Mouse (Mus musculus) liver, embryonic 11.5 days (tissue): Measurements from ENCODE around the gene Rnf212. TPM values are rescaled to one million over a fixed set of nuclear protein-coding genes. Genes with fewer than 3 reads are reported as not detected.

ENCODE experiments used
- ATAC-seq: fragments of 200-750 bp; cut with Nextera tagmentation; replicated peaks from 2 replicates; pipeline ENCODE4 v1.8.0; 2017; ENCODE audit warnings: moderate number of reproducible peaks, mild to moderate bottlenecking, moderate TSS enrichment, moderate library complexity; ENCODE audit not compliant: low FRiP score
- DNase-seq: peaks from one replicate; pipeline ENCODE4 v3.0.0-alpha.2; 2017; ENCODE audit warnings: low spot score
- H3K27ac ChIP-seq: fragments of 300-500 bp; sonication (generic); 2 replicates; pipeline ENCODE4 v1.5.1; 2014; ENCODE audit warnings: mild to moderate bottlenecking, low read depth, low read length, control low read depth
- H3K27me3 ChIP-seq: fragments of 300-500 bp; sonication (generic); replicated peaks from 2 replicates; pipeline ENCODE4 v1.6.1; 2014; ENCODE audit warnings: low read length, mixed read lengths; ENCODE audit not compliant: control insufficient read depth, insufficient read depth
- H3K36me3 ChIP-seq: fragments of 300-500 bp; sonication (generic); 2 replicates; pipeline ENCODE4 v1.6.1; 2014; ENCODE audit warnings: mild to moderate bottlenecking, low read length, moderate library complexity, mixed read lengths; ENCODE audit not compliant: control insufficient read depth, insufficient read depth
- H3K4me1 ChIP-seq: fragments of 300-500 bp; sonication (generic); replicated peaks from 2 replicates; pipeline ENCODE4 v1.6.1; 2014; ENCODE audit warnings: low read length, mixed read lengths; ENCODE audit not compliant: control insufficient read depth, insufficient read depth
- H3K4me2 ChIP-seq: fragments of 300-500 bp; sonication (generic); 2 replicates; pipeline ENCODE4 v1.6.1; 2014; ENCODE audit warnings: mild to moderate bottlenecking, control low read depth, moderate library complexity
- H3K4me3 ChIP-seq: fragments of 300-500 bp; sonication (generic); 2 replicates; pipeline ENCODE4 v1.5.1; 2014; ENCODE audit warnings: low read depth, low read length, control low read depth
- H3K9ac ChIP-seq: fragments of 300-500 bp; sonication (generic); 2 replicates; pipeline ENCODE4 v1.6.1; 2014; ENCODE audit warnings: low read depth, low read length, control low read depth
- H3K9me3 ChIP-seq: fragments of 300-500 bp; sonication (generic); 2 replicates; pipeline ENCODE4 v1.6.1; 2016; ENCODE audit warnings: low read length, inconsistent platforms, mixed read lengths; ENCODE audit not compliant: control insufficient read depth
- WGBS: fragments of 180-500 bp; shearing (Covaris S2); extraction: QIAGEN DNeasy Blood & Tissue Kit; methylation state at CpG from one replicate; pipeline ENCODE4 v1.1.7; 2014; 5-methylcytosine and 5-hydroxymethylcytosine counted together
- polyA plus RNA-seq: library from polyadenylated mRNA; unstranded; fragments of >200 nt; fragmentation: Nextera tagmentation; extraction: Ambion mirVana; gene quantifications from 2 replicates; pipeline ENCODE4 v1.2.1, GENCODE M21; 2014

Gene Rnf212
- polyA plus RNA-seq, 1 experiment from 2014 or later, result 2.4 TPM

DNA sequence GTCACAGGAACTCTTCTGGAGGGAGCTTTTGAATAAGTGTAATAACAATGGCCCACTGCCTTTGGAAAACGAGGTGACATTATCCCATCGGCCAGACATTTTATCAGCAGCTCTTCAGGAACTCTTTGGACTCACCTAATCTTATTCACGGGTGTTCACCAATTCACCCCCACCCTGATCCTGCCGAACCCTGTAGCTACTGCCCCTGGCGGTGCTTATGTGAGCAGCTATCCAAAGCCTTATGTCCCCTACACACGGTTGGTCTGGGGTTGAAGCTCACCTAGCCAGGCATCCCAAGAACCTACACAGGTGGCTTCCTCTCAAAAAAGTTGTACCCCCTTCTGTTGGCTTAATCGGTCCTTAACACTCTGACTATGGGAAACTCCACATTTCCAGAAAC is 55.0 kb downstream of the Rnf212 start:
- DNase-seq (no peak), ATAC-seq (peak; percentile 61)
- H3K27ac ChIP-seq, result no peak overlapping the region
- H3K4me1 ChIP-seq, result no peaks in the 10 kb centered on the region
- WGBS, result 51% methylated on average over 7 of the region's 7 CpGs
- H3K27me3 ChIP-seq, result no peaks in the 10 kb centered on the region
- H3K9me3 ChIP-seq, result no peaks in the 10 kb centered on the region
- H3K4me3 ChIP-seq, result no peak overlapping the region
- no peaks in the 10 kb centered on the region for H3K36me3 ChIP-seq
- no peak overlapping the region for H3K4me2 ChIP-seq
- H3K9ac ChIP-seq, result no peak overlapping the region

DNA sequence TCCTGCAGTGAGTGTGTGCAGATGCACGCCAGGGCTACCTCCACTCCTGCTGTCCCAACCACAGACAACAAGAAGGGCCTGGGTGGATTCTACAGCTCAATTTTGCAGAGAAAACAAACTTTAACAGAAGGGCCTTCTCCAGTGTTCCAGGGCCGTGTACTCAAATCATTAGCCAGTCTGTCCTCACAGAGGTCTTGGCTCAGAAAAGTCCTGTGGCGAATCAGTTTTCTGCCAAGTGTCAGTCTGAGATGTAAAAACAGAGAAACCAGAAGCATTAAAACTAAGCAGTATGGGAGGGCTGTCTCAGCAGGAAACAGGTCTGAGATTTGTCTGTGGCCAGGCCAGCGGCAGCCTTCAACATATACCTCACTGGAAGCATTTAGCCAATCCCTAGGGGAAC is 56.7 kb downstream of the Rnf212 start:
- Histone ChIP-seq H3K9ac (no peak overlapping the region), H3K4me3 (no peak overlapping the region)

DNA sequence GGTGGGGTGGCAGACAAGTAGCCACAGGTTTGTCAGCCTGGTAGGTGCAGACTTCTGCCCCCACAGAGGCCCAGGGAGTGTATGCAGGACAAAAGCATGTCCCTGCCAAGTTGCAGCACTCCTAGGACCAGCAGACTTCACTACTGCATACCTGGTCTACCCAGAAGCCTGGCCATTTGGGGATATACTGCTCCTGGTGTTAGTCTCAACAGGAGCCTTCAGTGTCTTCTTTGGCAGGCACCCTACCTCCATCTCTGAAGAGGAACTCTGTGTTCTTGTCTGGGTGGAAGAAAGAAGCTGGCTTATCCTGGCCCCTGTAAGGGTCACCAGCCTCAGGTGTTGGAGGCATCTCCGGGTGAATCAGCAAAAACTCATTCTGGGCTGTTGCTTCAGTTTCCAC is 58.8 kb downstream of the Rnf212 start:
- Histone ChIP-seq H3K36me3 (no peaks in the 10 kb centered on the region), H3K27ac (no peak overlapping the region), H3K4me3 (no peak overlapping the region), H3K9me3 (no peaks in the 10 kb centered on the region), H3K9ac (no peak overlapping the region), H3K4me1 (no peaks in the 10 kb centered on the region), H3K27me3 (no peaks in the 10 kb centered on the region), H3K4me2 (no peak overlapping the region)
- WGBS, result 66% methylated on average over 1 of the region's 1 CpGs
- DNase-seq (no peak), ATAC-seq (no peak)

More for the DNA sequence above, 56.7 kb downstream of the Rnf212 start:
- Histone ChIP-seq H3K9me3 (no peaks in the 10 kb centered on the region), H3K27me3 (no peaks in the 10 kb centered on the region), H3K27ac (no peak overlapping the region), H3K4me2 (no peak overlapping the region), H3K36me3 (no peaks in the 10 kb centered on the region), H3K4me1 (no peaks in the 10 kb centered on the region)
- DNase-seq (no peak), ATAC-seq (no peak)
- 63% methylated on average over 4 of the region's 4 CpGs for WGBS

DNA sequence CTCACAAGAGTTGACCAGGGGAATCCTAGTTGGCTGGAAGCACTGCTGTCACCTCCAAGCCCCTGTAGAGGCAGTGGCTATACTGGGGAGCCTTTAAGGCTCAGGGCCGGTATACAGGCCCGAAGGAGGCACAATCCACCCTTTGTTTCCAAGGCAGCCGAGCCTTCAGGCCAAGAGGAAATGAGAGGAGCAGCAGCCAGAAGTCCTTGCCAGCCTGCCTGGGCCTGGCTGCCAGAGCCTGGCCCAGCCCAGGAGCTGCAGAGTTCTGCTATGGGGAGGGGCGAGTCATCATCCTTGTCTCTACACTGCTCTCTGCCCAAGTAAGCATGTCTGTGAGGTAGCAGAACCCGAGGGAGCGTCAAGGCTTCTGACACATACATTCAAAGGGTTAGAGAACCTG is 60.6 kb downstream of the Rnf212 start:
- no peak for DNase-seq
- H3K4me1 ChIP-seq, result 0 out of 2 replicates have a peak, but pooled peaks cover 2% of the 10 kb centered on the region
- H3K36me3 ChIP-seq, result no peaks in the 10 kb centered on the region
- ATAC-seq, result no peak
- 66% methylated on average over 6 of the region's 6 CpGs for WGBS
- H3K9ac ChIP-seq, result no peak overlapping the region
- H3K27me3 ChIP-seq, result no peaks in the 10 kb centered on the region
- H3K9me3 ChIP-seq, result no peaks in the 10 kb centered on the region
- H3K4me3 ChIP-seq, result no peak overlapping the region
- no peak overlapping the region for H3K27ac ChIP-seq
- no peak overlapping the region for H3K4me2 ChIP-seq

DNA sequence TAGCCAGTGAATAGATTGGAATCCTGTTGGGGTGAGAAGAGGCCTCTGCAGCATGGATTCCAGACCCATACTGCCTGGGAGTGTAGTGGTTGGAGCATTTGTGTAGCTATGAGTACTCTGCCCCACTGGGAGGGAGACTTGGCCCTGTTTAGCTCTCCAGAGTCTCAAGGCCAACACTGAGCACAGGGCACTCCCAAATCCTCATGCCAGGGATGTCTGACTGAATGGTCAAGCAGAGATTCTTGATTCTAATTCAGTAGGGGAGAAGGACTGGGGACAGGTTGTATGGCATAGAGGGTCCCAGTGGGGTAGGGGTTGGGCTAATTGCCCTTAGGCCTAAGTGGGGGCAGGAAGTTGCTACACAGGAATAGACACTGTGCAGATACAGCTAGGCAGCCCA is 61.1 kb downstream of the Rnf212 start:
- H3K36me3 ChIP-seq, result no peaks in the 10 kb centered on the region
- H3K9ac ChIP-seq, result no peak overlapping the region
- no peak overlapping the region for H3K4me2 ChIP-seq
- no peaks in the 10 kb centered on the region for H3K27me3 ChIP-seq
- no peak overlapping the region for H3K27ac ChIP-seq
- peaks cover 5% of the 10 kb centered on the region for H3K4me1 ChIP-seq
- ATAC-seq (no peak), DNase-seq (no peak)
- H3K9me3 ChIP-seq, result no peaks in the 10 kb centered on the region
- no peak overlapping the region for H3K4me3 ChIP-seq

DNA sequence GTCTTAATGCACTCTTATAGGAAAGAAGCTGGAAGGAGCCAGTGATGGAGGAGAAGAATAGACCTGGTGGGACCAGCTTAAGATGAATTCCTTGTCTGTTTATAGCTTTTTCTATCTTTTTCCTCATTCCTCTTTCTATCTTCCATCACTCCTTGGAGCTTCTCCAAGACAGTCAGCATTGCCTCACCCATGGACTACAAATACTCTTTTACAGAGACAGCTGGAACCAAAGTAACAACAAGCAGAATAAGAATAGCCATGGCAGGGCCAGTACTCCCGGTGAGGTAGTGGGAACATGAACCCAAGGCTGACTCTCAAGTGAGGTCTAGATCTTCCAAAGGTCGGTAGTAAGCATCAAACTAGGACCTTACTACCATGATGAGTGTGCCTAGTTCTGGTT is 61.7 kb downstream of the Rnf212 start:
- Histone ChIP-seq H3K27ac (no peak overlapping the region), H3K9me3 (no peaks in the 10 kb centered on the region), H3K36me3 (no peaks in the 10 kb centered on the region), H3K4me2 (no peak overlapping the region), H3K9ac (no peak overlapping the region), H3K4me1 (peaks cover 11% of the 10 kb centered on the region), H3K4me3 (no peak overlapping the region), H3K27me3 (no peaks in the 10 kb centered on the region)
- ATAC-seq, result no peak
- 79% methylated on average over 2 of the region's 2 CpGs for WGBS
- DNase-seq, result no peak

DNA sequence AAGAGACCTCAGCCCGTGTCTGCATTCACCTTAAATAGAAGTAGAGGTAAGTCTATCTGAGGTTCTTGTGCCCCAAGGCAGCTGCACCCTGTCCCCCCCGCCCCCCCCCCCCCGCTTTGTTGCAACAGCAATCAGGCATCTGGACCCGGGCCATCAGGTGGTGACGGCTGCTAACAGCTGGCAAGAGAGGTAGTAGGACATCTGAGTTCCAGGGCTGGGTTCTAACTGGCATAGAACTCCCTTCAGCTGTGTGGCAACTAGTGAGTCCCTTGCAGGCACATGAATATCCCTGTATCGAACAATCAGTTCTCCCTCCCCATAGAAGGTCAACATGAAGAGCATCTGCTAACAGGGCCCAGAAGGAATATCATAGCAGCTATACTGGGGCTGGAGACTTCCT is 62.8 kb downstream of the Rnf212 start:
- H3K27ac ChIP-seq, result no peak overlapping the region
- no peak for ATAC-seq
- no peak overlapping the region for H3K4me3 ChIP-seq
- H3K27me3 ChIP-seq, result no peaks in the 10 kb centered on the region
- no peaks in the 10 kb centered on the region for H3K36me3 ChIP-seq
- WGBS, result 71% methylated on average over 6 of the region's 6 CpGs
- DNase-seq, result no peak
- H3K9ac ChIP-seq, result no peak overlapping the region
- H3K4me2 ChIP-seq, result no peak overlapping the region
- peaks cover 22% of the 10 kb centered on the region for H3K4me1 ChIP-seq
- H3K9me3 ChIP-seq, result no peaks in the 10 kb centered on the region

DNA sequence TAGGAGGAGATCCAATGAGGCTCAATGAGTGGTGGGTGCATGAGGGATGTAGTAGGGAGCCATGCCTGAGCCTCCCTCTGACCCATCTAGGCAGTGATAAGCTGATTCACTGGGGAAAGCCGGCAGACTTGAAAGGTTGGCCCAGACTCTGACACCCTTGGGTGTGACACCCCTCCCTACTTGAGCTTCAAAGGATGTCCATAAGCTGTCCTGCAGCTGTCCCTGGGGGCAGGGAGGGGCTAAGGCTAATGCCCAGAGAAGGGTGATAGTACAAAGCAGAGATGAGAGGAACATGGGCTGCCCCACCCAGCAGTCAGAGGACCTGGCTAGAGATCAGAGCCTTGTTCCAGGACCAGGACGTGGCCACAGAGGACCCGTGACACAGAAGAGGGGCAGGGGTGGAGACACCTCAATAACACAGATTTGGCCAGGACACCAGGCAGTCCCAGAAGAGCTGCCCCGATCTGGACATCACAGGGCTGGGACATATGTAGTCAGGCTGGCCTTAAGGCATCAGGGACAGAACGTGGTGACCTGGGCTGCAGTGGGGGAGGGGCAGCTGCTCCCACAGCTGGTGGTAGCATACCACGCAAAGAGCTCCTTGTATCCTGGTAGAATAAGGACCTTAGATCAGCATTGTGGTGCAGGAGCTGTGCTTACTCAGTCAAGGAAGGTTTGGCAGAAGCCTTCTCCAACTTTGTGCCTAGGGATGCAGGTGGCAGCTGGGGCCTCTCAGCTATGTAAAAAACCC is 65.6 kb downstream of the Rnf212 start:
- Histone ChIP-seq H3K4me2 (no peak overlapping the region), H3K36me3 (peaks cover 5% of the 10 kb centered on the region), H3K27ac (no peak overlapping the region), H3K9ac (no peak overlapping the region), H3K9me3 (no peaks in the 10 kb centered on the region), H3K27me3 (no peaks in the 10 kb centered on the region), H3K4me1 (peaks cover 24% of the 10 kb centered on the region), H3K4me3 (no peak overlapping the region)
- ATAC-seq, result peak; percentile 37
- no peak for DNase-seq
- 47% methylated on average over 6 of the region's 6 CpGs for WGBS

DNA sequence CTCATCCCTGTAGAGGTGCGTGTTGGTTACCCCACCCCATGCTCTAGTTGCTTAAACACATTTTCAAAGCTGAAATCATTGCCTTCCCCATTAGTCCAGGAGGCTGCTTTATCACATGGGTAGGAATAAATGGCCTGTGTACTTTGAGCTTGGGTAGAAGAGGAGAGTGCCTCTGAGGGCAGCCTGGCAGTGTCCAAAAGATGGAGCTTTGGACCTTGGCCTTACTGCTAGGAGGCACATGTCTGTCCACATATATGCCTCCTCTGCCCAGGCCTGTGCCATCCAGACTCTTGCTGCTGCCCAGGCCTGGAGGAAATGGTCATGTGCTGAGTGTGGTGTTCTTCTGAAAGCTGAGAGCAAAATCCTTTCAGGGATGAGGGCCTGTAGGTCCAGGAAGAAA is 66.4 kb downstream of the Rnf212 start:
- peak overlapping the region; percentile 23; the same call in 1 of the 2 replicates for H3K9ac ChIP-seq
- H3K4me3 ChIP-seq, result no peak overlapping the region
- ATAC-seq (peak; percentile 1; the same call in 1 of the 2 replicates), DNase-seq (no peak)
- H3K4me1 ChIP-seq, result peaks cover 29% of the 10 kb centered on the region
- no peaks in the 10 kb centered on the region for H3K27me3 ChIP-seq
- H3K4me2 ChIP-seq, result no peak overlapping the region
- H3K9me3 ChIP-seq, result no peaks in the 10 kb centered on the region
- 88% methylated on average over 1 of the region's 1 CpGs for WGBS
- H3K36me3 ChIP-seq, result peaks cover 5% of the 10 kb centered on the region
- H3K27ac ChIP-seq, result peak overlapping the region; percentile 33; the same call in 1 of the 2 replicates
